Mouse (Mus musculus) CH12F3 (cell line): ENCODE data around the gene Eps8l3.

Experiments used
- in situ Hi-C: fragments of 300-500 bp; cut with MboI; formaldehyde crosslinking; loops from 2 replicates; pipeline ENCODE4 v1.14.3; 2020; ENCODE audit warnings: low sequenced_read_pairs

Gene Eps8l3

DNA sequence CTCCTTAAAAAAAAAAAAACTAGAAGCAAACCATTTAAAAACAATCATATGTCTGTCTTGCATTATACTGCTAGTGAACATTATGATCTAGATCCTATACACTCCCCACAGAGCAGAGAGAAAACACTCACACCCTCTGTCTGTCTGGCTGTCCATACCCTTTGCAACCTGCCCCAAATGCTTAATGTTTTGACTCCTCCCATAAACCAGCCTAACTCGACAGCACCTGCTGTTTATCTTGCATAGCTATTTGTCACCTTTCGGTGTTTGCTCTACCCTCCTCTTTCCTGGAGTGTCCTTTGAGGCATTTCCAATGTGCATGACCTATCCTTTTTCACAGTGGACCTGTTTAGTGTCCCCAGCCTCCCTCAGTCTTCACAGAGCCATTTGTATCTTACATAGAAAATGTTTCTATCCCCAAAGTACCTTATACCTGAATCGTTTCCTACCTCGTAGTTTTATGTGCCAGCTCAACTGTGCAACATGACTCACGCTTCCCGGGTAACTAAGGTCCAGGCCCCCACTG lies 18.2 kb downstream of the Eps8l3 start:
- in situ Hi-C loops = no loop called here

- in situ Hi-C loops = no loop called here
Observed at GRCm38 (mm10) chr3:107895720-107896569, 18.9 kb downstream of the Eps8l3 start, which contains the start of gene Gstm5. Gene Gstm5, plus strand, starts transcription at chr3:107895821.

DNA sequence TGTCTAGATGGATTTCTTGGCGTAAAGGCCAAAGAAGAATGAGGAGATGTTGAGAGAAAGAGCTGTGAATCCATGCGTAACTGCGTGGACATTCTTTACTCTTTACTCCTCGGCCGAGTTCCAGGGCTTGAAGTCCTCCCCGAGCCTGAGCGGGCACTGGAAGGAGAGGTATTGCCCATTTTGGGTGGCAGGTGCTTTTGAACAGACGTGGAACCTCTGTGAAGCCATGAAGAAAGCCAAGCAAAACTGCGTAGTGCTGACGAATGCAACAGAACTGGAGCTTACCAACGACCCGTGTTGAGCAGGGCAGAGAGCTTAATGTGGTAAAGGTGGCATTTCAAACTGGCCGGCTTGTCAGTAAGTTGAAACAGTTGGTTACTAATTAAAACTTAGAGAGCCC lies 21.7 kb downstream of the Eps8l3 start:
- in situ Hi-C loops = no loop called here

DNA sequence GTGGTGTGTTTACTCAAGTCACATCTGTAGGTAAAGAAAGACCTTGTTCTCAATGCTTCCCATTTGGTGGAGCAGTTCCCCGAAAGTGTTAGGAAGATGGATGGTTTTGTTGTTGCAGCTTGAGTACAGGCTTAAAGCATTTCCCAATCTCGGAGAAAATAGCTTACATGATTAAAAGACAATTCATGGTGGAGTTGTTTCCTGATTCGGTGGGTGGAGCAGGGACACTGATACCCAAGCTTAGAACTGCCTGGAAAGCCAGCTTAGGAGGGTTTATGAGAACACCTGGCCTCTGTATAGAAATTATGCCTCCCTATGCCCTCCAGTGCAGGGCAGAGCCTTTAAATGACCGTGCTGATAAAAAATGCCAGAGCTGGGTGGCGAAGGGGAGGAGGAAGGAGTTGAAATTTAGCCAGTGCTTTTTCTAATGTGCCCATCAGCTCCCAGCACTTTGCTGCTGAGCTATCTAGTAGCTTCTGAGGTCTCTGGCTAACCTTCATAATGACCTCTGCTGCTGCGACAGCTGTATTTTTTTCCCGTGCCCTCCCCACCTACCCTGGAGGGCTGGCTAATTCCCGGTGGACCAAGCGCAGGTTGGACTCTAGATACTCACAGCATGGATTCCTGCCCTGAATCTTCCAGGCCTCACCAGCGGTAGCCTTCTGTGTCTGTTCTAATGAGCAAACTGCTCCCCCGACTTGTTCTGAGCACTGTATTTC lies 24.1 kb downstream of the Eps8l3 start:
- in situ Hi-C loops = no loop called here

DNA sequence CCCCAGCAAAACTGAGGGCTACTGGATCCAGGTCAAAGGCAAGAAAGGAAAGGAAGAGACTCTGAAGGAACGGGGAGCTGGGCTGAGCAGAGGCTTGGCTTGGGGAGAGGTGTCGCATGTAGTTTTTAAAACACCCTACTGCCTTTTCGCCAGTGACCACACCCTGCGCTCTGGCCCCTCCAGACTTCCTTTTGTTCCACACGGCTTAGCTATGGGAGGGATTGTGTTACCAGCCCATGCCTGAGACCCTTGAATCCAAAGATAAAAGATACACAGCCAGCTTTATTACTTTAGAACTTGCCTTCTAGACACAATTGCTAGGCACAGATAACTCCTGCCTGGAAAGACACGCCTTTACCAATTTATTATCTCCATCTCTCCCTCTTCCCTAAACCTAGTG lies 28.9 kb downstream of the Eps8l3 start:
- in situ Hi-C loops = no loop called here

DNA sequence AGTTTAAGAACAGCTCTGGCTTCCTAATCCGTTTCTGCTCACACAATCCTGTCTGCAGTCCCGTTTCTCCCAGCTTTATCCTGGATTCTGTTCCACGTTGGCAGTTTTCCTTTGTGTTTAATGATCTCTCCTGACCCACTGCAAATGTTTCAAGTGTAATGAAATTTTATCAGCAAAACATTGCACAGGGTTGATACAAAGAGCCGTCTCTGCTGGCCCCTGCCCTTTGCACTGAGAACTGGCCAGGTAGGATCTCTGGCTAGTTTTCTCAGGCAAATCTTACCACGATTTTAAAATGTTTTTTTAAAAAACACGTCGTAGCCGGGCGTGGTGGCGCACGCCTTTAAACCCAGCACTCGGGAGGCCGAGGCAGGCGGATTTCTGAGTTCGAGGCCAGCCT lies 39.6 kb downstream of the Eps8l3 start:
- in situ Hi-C loops = no loop called here

- in situ Hi-C loops = no loop called here
Observed at GRCm38 (mm10) chr3:107917097-107917496, 40.1 kb downstream of the Eps8l3 start.

DNA sequence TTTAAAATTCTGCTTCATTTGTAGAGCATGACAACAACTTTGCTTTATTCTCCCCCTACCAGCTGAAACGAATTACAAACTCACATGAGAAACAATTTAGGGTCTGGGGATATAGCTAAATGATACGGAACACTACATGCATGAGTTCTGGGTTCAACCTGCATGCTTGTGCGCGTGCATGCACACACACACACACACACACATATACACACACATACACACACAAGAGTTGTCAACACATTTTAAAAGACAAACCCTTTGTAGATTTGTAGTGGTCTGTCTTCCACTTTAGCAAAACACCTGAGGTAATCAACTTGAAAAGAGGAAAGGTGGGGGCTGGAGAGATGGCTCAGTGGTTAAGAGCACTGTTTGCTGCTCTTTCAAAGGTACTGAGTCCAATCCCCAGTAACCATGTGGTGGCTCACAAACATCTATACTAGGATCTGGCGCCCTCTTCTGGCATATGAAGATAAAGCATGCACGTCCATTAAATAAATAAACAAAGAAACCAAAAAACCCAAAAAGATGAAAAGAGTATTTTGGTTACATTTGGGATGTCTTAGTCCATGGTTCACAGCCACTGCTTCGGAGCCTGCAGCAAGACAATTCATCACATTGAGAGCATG lies 40.9 kb downstream of the Eps8l3 start:
- in situ Hi-C loops = no loop called here

DNA sequence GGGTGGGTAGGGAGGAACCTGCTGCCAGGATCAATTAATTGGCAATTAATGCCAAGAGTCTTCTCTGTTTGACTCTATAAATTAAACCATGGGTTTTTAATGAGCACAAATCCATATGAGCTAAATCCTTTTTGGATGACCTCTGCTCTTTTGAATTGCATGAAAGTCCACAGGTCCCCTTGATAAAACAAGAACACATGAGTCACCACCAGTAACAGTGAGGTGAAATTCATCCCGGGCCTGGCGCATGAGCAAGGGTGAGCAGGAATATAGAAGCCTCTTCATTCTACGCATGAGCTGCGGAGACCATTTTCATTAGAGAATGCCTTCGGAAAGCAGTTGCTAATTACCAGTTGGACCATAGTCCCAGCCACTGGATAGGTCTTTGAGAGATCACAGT lies 43.3 kb downstream of the Eps8l3 start:
- in situ Hi-C loops = no loop called here

DNA sequence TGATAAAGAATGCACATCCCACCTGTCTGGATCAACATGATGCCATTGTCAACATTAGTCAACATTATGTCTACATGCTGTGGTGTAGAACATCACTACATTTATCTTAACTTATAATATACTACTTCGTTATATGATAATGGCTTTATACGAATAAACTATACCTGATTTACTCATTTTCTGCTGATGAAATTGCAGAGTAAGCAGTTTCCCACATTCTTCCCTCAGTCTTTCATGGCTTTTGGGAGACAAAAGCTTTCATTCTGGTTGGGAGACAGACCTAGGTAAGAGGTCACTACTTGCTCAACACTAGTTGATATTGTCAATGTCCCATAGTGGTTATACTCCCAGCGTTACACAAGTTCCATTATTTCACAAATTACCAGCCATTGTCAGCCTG lies 48.3 kb downstream of the Eps8l3 start:
- in situ Hi-C loops = no loop called here

DNA sequence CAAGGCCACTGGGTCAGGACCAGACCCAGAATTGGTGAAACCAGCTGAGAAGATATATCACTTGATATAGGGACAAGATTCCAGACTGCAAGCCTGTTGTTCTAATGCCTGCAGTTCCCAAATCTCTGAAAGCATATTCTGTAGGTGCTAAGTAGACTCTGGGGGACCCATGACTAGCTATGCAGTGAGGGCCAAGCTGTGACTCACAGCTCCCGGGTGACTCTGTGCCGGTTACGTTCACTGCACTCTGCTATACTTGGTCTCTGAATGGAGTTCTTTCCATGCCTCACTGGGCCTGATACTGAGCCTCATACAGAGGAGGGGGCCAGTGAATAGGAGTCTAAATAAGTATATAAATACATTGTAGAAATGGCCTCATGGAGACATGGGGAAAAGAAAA lies 50.8 kb downstream of the Eps8l3 start:
- in situ Hi-C loops = no loop called here

DNA sequence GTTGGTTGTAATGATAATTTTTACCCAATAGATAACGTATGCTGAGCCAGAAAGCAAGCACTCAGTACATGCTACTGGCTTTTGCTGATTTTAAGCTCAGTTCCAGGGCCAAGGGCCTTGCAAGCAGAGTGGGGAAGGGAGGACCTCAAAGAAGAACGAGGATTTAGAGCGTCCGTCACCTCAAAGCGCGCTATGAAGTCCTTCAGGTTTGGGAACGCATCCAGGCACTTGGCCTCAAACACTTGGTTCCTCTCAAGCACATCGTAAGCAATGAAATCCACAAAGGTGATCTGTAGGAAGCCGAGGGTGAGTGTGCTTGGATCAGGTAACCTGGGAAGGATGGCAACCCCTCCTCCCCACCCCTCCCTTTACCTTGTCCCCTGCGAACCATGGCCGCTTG lies 51.7 kb downstream of the Eps8l3 start:
- in situ Hi-C loops = no loop called here

- in situ Hi-C loops = no loop called here
Observed at GRCm38 (mm10) chr3:107929243-107929642, 52.2 kb downstream of the Eps8l3 start.

DNA sequence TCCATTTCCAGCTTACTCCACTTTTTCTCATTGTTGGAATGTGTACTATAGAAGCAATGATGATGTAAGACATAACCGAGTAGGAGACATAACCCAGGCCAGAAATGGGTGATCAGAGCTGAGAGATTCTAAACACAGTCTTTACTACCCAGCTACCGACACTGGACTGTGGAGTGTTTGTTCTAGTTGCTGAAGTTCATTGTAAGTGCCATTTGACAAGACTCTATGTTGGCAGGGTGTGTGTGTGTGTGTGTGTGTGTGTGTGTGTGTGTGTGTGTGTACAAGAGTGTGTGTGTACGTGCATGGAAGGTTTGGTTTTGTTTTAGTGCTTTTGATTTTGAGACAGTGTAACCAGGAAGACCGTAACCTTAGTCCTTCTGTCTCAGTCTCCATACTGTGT lies 52.7 kb downstream of the Eps8l3 start:
- in situ Hi-C loops = no loop called here

- in situ Hi-C loops = no loop called here
Observed at GRCm38 (mm10) chr3:107931134-107931533, 54.1 kb downstream of the Eps8l3 start.

GRCm38 (mm10) chr3:107931670-107932069 lies 54.6 kb downstream of the Eps8l3 start, which contains the start of gene Gstm7:
Gene Gstm7, minus strand, starts transcription at chr3:107931817.
- in situ Hi-C loops = no loop called here

DNA sequence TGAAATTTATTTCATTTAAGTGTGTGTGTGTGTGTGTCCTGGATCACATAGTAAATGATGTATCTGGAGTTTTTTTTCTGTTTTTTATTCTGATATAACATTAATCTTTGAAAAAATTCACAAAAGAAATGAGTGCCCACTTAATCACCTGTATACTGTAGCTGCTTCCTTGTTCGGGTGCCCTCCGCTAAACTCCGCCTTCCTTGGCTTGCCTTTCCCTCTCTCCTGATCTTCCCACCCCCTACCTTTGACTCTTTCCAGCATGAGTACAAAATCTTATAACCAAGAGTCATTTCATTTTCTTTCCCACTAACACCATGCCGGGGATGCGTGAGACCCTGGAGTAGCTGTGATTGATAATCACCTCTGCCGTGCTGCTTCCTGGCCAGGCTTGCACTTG lies 55.1 kb downstream of the Eps8l3 start:
- in situ Hi-C loops = no loop called here

GRCm38 (mm10) chr3:107935268-107935667 lies 58.2 kb downstream of the Eps8l3 start:
- in situ Hi-C loops = no loop called here

DNA sequence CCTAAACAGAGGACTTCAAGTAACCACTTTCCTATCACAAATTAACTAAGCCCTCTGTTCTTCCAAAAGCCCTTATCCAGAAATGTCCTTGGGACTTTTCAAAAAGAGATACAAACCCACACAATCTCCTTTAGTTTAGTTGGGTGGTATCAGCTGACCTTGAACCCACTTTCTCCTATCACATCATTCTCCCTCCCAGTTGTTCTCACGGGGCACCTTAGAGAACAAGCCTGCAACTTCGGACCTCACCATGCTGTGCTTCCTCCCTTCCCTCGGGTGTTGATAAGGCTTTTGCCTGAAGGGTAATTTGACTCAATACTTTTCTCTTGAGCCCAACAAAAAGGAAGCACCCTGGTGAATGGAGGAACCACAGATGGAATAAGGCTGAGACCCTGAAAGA lies 58.9 kb downstream of the Eps8l3 start:
- in situ Hi-C loops = no loop called here

DNA sequence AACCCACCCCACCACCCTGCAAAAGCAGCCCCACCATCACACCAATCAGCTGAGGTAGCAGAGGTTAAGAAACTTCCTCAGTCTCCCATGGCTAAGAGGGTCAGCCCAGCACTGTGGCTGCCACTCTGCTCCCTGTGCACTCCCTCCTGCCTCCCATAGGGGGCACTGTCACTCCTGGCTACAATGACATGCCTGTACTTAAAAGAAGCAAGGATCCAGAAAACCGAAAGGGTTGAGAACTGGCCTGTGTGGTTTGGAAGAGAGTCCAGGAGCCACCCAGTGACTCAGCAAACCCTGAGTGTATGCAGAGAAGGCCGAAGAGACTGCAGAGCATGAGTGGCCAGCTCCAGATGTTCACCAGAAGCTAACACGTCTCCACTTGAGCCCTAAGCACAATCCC lies 62.4 kb downstream of the Eps8l3 start:
- in situ Hi-C loops = no loop called here

DNA sequence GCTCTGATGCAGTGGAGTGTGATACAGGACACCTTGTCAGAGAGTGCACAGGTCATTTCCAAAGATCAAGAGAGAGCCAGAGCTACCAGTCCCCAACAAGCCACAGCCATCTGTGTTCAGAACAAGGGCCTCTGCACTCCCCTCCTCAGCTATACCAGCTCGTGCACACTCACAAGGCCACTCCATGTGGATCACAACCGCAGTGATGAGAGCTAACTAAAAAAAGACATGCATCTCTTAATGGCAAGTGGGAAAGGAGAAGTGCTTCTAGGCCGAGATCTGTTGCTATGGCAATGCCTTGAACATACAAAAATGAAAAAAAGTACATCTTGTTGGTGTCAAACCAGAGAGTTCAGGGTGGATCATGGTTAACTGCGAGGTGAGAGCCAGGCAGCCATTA lies 62.8 kb downstream of the Eps8l3 start:
- in situ Hi-C loops = no loop called here

DNA sequence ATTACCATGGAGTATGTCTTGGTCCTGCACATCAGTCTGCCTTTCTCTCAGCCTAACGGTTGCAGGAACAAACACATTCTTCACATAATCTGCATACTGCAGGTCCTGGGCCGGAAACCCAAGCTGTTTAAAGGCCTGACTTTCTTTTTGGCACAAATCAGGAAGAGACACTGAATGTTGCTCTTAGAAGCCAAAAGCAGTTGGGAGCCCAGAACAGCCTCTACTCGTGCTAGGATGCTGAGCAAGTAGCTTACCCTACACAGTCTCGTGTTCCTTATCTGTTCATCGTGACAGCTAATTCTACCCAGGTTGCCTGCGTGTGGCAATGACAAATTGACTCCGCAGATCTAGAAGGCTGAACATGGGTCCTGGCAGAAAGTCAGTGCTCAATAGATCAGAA lies 63.5 kb downstream of the Eps8l3 start:
- in situ Hi-C loops = no loop called here
